Mouse (Mus musculus) fat pad, adult 2 months (tissue): ENCODE measurements around the gene Gm29609.

ENCODE experiments used
- DNase-seq: peaks from one replicate; pipeline ENCODE4 v3.0.0-alpha.2; 2011; ENCODE audit warnings: low read depth, low spot score; ENCODE audit errors: extremely low read depth

Gene Gm29609

GRCm38 (mm10) chr5:31153516-31154151 lies 26.1 kb downstream of the Gm29609 start:
- no peak for DNase-seq

- DNase-seq = no peak
Measured at GRCm38 (mm10) chr5:31151746-31152145, 28.0 kb downstream of the Gm29609 start.

- no peak for DNase-seq
Measured at GRCm38 (mm10) chr5:31149781-31150180, 29.9 kb downstream of the Gm29609 start.

- no peak for DNase-seq
Measured at GRCm38 (mm10) chr5:31138968-31139425, 40.7 kb downstream of the Gm29609 start.

GRCm38 (mm10) chr5:31138241-31138967 lies 41.3 kb downstream of the Gm29609 start, which contains the start of gene Ucn:
Ucn (minus strand) TSS chr5:31138829.
- DNase-seq = no peak

- no peak for DNase-seq
Measured at GRCm38 (mm10) chr5:31137658-31138057, 42.1 kb downstream of the Gm29609 start.

GRCm38 (mm10) chr5:31136730-31137424 lies 42.8 kb downstream of the Gm29609 start:
- DNase-seq = no peak

- DNase-seq = no peak
Measured at GRCm38 (mm10) chr5:31126050-31126449, 53.7 kb downstream of the Gm29609 start.

GRCm38 (mm10) chr5:31123481-31123880 lies 56.2 kb downstream of the Gm29609 start:
- no peak for DNase-seq

- no peak for DNase-seq
Measured at GRCm38 (mm10) chr5:31121111-31121510, 58.6 kb downstream of the Gm29609 start.

- DNase-seq = no peak
Measured at GRCm38 (mm10) chr5:31116912-31117311, 62.8 kb downstream of the Gm29609 start.

GRCm38 (mm10) chr5:31116354-31116753 lies 63.4 kb downstream of the Gm29609 start, which contains the start of gene Trim54:
Trim54 (plus strand) TSS chr5:31116712.
- no peak for DNase-seq

GRCm38 (mm10) chr5:31110781-31111180 lies 68.9 kb downstream of the Gm29609 start:
- no peak for DNase-seq

GRCm38 (mm10) chr5:31108000-31108490 lies 71.7 kb downstream of the Gm29609 start, which contains the start of gene Slc30a3:
Slc30a3 (minus strand) TSS chr5:31108237.
- no peak for DNase-seq

GRCm38 (mm10) chr5:31105814-31106335 lies 73.8 kb downstream of the Gm29609 start, which contains the start of gene Dnajc5g:
Dnajc5g (plus strand) TSS chr5:31106285.
- DNase-seq = no peak

GRCm38 (mm10) chr5:31095711-31096480 lies 83.8 kb downstream of the Gm29609 start:
- DNase-seq = no peak

- no peak for DNase-seq
Measured at GRCm38 (mm10) chr5:31094799-31095691, 84.7 kb downstream of the Gm29609 start.
